Mouse (Mus musculus) small intestine, adult 2 months (tissue): ENCODE results near the gene Ttc38.
"Not testable (repeated sequence)": the region's sequence is repeated elsewhere in the genome, so short reads cannot be mapped to it uniquely, and the experiment has no call there.

ENCODE experiments used
- CTCF ChIP-seq: fragments of 200-500 bp; IDR thresholded peaks from 2 replicates; pipeline ENCODE4 v1.5.1; 2012; ENCODE audit warnings: low read depth, mild to moderate bottlenecking, control low read depth, inconsistent platforms, low read length, moderate library complexity, mixed read lengths; ENCODE audit not compliant: insufficient replicate concordance, insufficient read length; ENCODE audit errors: extremely low read depth
- POLR2A ChIP-seq: fragments of 200-500 bp; IDR thresholded peaks from 2 replicates; pipeline ENCODE4 v1.6.1; 2012; ENCODE audit warnings: low read depth, mild to moderate bottlenecking, control low read depth, inconsistent platforms, low read length, moderate library complexity

GRCm38 (mm10) chr15:85865913-85866312 is 33.8 kb downstream of the Ttc38 start:
- not testable (repeated sequence) for TF ChIP-seq POLR2A, CTCF
